Mouse (Mus musculus) lung, adult 2 months (tissue): ENCODE results near the gene Tmtc4.

Source experiments
- CTCF ChIP-seq: fragments of 200-500 bp; IDR thresholded peaks from 2 replicates; pipeline ENCODE4 v1.5.1; 2011; ENCODE audit warnings: mild to moderate bottlenecking, low read length, control low read depth; ENCODE audit not compliant: insufficient read depth
- POLR2A ChIP-seq: fragments of 200-500 bp; IDR thresholded peaks from 2 replicates; pipeline ENCODE4 v1.6.1; 2011; ENCODE audit warnings: low read depth, mild to moderate bottlenecking, control low read depth, low read length, borderline replicate concordance; ENCODE audit errors: extremely low read depth

DNA sequence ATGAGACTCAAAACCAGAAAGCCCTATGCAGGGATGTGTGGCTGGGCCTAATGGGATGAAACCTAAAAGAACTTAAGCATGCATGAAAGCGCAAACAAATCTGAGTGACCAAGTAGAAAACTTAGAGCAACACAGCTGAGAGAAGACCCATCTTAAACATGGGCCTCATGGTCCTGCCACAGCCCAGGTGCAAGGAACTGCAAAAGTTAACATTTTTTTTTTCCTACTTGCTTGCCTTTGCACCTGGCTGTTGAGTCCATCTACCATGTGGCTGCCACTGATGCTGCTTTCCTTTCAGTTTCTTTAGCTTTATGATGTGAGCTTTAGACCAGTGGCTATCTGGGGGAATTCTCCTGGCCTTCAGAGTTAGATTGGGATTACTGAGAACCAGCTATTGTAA is 66.2 kb downstream of the Tmtc4 start:
- no peak for TF ChIP-seq CTCF
- no peak for TF ChIP-seq POLR2A
